Mouse (Mus musculus): Measurements from ENCODE around the gene Gm5965.

DNA sequence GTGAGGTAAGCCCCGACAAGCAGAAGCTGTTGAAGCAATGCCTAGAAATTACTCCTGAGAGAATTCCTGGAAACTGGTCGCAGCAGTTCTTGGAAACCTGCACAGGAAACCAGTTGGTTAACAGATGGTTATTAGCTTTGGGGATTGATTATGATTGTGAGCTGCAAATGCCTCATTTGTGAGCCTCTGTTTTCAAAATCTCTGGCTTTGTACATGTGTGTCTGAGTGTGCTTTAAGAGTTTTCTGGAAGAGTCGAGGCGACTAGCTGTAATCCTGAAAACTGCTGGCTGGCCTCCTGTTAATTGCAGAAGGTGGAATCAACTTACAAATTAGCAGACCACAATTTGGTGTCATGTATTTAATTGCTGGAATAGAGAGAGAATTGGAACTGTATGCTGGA lies 29.8 kb upstream of the Gm5965 start:
- no peak for TF ChIP-seq CTCF (IDR thresholded peaks at IDR 0.05; ENCODE audit: extremely low read depth, insufficient read length, insufficient replicate concordance, low read depth, low read length)
- no peak for TF ChIP-seq POLR2A (IDR thresholded peaks at IDR 0.05; ENCODE audit: low read depth, low read length)
